Mouse (Mus musculus) right cerebral cortex, adult 18-20 months (tissue): Measurements from ENCODE around the gene Kank2.
"Not testable (repeated sequence)": the region's sequence is repeated elsewhere in the genome, so short reads cannot be mapped to it uniquely, and the experiment has no call there.

Source experiments
- DNase-seq: peaks from one replicate; pipeline ENCODE4 v3.0.0; 2022; ENCODE audit warnings: mixed read lengths

The Kank2 gene

DNA sequence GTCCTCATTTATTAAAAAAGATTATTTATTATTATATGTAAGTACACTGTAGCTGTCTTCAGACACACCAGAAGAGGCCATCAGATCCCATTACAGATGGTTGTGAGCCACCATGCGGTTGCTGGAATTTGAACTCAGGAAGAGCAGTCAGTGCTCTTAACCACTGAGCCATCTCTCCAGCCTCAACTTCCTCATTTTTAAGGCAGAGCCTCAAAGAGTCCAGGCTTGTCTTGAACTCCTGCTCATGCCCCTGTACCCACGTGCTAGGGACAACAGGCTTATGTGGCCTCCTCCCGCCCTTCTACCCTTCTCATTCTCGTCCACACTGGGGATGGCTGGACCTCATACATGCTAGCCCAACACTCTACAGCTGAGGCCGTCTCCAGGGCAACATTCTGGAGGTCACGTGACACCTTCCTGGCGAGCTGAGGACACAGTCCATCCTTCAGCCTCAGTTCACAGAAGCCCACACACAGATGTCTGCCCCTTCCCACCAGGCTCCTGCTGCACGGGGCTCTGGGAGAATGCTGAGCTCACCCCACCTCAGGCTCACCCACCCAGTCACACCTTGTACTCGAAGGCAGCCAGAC lies 18.3 kb upstream of the Kank2 start:
- DNase-seq, result no peak

GRCm38 (mm10) chr9:21811170-21811569 lies 12.6 kb upstream of the Kank2 start:
- DNase-seq, result no peak

- DNase-seq, result no peak
Measured at GRCm38 (mm10) chr9:21808561-21808960, 10.0 kb upstream of the Kank2 start.

- no peak for DNase-seq
Measured at GRCm38 (mm10) chr9:21806976-21807375, 8.4 kb upstream of the Kank2 start.

DNA sequence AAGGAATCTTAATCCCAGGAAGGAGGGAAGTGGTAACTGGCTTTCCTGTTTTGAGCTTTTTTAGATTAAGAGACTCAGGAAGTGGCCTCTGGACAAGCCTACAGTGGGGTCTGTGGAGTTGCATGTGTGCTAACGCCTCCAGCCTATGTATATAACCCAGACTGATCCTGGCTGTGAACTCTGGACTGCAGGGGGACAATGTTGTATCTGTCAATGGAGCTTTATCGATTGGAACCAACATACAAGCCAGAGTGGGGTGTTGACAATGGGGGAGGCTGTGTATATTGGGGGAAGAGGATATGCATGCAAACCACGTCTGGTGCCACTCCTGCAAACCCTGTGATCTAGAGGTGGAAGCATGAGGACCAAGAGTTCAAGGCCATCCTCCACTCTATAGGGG lies 7.8 kb upstream of the Kank2 start:
- no peak for DNase-seq

DNA sequence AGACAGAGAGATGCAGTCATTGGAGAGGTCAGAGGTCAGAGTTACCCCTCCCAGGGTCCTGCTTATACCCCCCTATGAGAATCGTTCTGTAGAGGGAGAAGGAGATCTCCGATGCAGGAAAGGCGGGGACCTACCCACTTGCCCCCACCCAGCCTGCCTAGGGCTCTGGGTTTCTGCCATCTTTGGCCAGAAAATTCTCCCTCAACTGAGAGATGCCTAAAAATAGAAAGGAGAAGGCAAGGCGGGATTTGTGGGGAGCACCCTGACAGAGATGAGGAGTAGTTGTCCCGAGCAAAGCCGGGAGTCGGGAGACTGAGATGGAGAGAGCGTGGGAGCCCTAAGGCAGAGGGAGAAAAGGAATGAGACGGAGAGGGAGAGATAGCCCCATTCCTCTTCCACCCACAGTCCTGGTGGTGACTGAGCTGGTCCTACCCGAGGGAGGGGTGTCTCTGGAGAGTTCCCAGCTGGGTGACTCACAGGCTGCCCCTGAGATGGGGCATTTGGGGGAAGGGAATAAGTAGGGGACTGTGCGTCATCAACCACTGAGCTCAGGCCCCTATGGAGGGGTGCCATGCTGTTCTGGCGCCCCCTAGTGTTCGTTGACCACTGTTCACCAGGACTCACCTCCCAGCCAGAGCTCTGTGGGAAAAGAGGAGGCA lies 5.6 kb upstream of the Kank2 start:
- DNase-seq, result peak; percentile 91

- DNase-seq, result no peak
Measured at GRCm38 (mm10) chr9:21801591-21801990, 3.0 kb upstream of the Kank2 start.

GRCm38 (mm10) chr9:21801121-21801520 lies 2.6 kb upstream of the Kank2 start:
- DNase-seq, result no peak

- DNase-seq, result no peak
Measured at GRCm38 (mm10) chr9:21799010-21799350, 436 bp upstream of the Kank2 start.

DNA sequence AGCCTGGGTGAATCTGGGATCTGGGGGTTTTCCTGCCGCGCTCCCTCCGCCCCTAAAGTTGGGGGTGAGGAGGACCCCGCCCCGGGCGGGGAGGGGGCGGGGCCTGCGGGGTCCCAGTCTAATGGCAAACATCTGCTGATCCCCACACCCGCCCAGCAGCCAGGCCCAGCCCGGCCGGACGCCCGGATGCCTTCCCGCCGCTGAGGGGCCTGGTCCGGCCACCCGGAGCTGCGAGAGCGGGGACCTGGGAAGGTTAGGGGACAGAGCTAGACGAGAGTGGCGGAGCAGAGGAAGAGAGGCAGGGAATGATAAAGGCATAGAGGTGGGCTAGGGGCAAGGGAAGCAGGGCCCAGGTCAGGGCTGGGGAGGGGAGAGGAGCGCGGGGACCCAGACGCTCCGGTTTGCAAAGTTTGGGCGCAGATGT lies 611 bp downstream of the Kank2 start:
- DNase-seq, result no peak

DNA sequence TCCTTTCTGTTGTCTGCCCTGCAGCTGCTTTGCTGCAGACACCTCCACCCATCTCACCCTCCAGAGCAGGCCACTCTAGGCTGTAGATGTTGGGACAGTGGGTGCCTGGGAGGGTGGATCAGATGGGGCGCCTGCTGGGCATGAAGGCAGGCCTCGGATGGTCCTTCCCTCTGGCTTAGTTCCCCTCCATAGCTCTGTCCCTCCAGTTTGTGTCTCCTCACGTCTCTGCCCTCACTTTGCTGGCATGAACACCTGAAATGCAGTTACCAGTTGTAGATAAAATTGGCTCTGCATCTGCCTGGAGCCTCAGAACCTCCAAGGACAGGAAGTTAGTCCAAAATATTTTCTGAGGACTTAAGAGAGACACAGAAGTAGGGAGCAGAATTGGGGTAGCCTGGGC lies 1.6 kb downstream of the Kank2 start:
- no peak for DNase-seq

DNA sequence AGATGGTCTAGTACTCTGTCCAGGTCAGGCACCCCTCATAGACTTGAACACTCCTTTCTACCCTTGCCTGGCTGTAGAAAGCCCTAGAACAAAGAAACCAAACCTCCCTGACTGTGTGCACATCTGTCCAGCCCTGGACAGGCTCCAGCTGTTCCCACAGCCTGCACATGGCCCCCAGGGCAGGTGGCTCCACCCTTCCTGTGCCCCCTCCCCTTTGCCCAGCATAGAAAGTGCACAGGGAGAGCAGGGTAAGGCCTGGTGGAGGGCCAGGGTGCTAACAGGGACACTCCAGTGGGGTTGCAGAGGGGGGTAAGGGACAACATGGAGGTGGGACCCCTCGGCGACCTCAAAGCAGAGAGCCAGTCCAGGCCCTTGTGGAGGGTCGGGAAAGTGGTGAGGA lies 2.3 kb downstream of the Kank2 start:
- no peak for DNase-seq

DNA sequence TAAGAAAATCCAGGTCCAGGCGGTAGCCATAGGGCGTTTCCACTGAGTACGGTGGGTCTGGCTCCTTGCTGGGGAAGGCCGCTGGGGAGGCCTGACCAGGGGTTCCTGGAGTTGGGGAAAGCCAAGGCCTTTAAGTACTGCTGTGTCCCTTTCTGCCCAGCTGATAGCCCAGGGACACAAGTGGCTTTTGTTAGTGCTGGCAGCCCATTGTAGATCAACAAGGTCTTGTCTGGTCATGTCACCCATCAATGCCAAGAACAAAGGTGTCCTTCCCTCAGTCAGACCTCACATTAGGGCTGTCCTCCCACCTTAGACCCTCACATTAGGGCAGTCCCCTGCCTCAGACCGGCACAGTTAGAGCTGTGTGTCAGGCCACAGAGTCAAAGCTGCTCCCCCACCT lies 3.0 kb downstream of the Kank2 start:
- DNase-seq, result no peak

DNA sequence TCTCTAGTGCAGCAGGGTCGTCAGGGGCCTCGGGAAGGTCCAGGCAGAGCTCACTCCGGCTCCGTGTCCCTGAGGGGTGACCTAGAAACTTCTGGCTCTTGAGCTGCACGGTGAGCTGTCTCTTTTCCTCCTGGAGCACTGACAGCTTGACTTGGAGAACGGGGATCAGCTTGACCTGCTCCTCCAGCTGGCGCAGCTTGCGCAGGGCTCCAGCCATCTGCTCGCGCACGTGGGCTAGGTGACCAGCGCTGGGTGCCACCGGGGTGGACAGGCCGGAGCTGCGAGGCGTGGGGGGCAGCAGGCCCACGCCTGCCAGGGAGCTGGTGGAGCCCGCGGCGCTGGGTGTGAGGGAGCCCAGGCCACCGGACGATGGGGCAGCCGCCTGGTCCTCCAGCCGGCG lies 3.6 kb downstream of the Kank2 start:
- DNase-seq, result no peak

- no peak for DNase-seq
Measured at GRCm38 (mm10) chr9:21794344-21794834, 4.2 kb downstream of the Kank2 start.

DNA sequence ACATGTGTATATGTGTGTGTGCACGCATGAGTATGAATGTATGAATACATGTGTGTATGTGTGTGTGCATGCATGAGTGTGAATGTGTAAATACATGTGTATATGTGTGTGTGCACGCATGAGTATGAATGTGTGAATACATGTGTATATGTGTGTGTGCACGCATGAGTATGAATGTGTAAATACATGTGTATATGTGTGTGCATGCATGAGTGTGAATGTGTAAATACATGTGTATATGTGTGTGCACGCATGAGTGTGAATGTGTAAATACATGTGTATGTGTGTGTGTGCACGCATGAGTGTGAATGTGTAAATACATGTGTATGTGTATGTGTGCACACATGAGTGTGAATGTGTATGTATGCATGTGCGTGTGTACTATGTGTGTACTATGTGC lies 5.0 kb downstream of the Kank2 start:
- not testable (repeated sequence) for DNase-seq

GRCm38 (mm10) chr9:21792644-21793043 lies 5.9 kb downstream of the Kank2 start:
- DNase-seq, result peak; percentile 75

- DNase-seq, result no peak
Measured at GRCm38 (mm10) chr9:21791861-21792260, 6.7 kb downstream of the Kank2 start.

DNA sequence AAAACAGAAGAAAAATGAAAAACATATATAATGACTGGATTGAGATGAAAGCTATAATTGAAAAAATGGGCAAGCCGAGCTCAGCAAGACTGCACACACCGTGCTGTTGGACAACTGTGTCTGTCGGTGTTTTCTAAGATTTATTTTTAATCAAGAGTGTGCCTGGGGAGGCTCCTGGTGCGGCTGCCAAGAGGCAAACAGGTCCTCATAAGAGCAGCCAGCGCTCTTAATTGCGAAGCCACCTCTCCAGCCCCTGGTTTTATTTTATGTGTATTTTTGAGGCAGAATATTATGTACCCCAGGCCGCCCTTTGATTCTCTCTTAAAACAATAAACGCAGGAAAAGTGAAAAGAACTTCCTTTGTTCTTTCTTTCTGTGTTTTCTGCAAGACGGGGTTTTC lies 10.3 kb downstream of the Kank2 start:
- DNase-seq, result no peak

- no peak for DNase-seq
Measured at GRCm38 (mm10) chr9:21787654-21788053, 10.9 kb downstream of the Kank2 start.

DNA sequence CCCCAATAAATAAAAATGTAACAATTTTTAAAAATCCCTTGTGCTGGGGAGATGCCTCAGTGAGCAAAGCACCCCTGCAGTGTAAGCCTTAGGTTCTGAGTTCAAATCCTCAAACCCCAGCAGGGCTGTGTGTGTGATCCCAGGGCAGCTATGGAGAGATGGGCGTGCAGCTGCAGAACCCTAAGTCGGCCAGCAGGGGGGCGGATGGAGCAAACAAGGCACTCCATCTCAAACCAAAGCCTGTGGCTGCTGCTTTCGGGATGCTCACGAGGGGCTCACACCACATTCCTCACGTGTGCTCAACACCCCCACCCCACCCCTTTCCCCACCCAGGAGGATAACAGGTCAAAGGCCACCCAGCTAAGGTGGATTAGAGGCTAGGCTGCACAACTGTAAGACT lies 11.6 kb downstream of the Kank2 start:
- DNase-seq, result peak; percentile 65

DNA sequence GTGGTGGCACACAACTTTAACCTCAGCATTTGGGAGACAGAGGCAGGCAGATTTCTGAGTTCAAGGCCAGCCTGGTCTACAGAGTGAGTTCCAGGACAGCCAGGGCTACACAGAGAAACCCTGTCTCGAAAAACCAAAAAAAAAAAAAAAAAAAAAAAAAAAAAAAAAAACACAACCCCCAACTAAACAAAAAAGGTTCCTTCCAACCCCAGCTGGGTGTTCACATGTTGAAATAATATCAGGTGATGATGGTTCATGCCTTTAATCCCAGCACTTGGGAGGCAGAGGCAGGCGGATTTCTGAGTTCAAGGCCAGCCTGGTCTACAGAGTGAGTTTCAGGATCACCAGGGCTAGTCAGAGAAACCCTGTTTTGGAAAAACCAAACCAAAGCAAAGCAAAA lies 12.2 kb downstream of the Kank2 start:
- DNase-seq, result not testable (repeated sequence)

- no peak for DNase-seq
Measured at GRCm38 (mm10) chr9:21784517-21785307, 13.8 kb downstream of the Kank2 start.
